Mouse (Mus musculus) E14TG2a.4 (cell line): Measurements from ENCODE around the gene Snx22.

ENCODE experiments used
- CTCF ChIP-seq: conservative IDR thresholded peaks from 2 replicates; pipeline ENCODE4 v1.5.1; 2014; ENCODE audit warnings: low read length
- NANOG ChIP-seq: IDR thresholded peaks from 2 replicates; pipeline ENCODE4 v1.6.1; 2014; ENCODE audit warnings: borderline replicate concordance, low read length, mixed read lengths
- POU5F1 ChIP-seq: IDR thresholded peaks from 2 replicates; pipeline ENCODE4 v1.6.1; 2014; ENCODE audit warnings: low read length, borderline replicate concordance

- TF ChIP-seq CTCF (peak; percentile 34), POU5F1 (no peak), NANOG (no peak)
Measured at GRCm38 (mm10) chr9:66049931-66050601, 19.5 kb downstream of the Snx22 start.
